Mouse (Mus musculus) mouse embryonic stem cell (cell line): ENCODE measurements around the gene Tcf3.

Source experiments
- in situ Hi-C, 2 experiments: fragments of 300-500 bp; cut with MboI; formaldehyde crosslinking; loops; 1 replicate in 1 of 2; 3 replicates in 1 of 2; pipeline ENCODE4 v1.14.3; 2019 to 2020; ENCODE audit warnings: low sequenced_read_pairs in 2 of 2, low pct_unique_long_range_greater_than_20kb in 1 of 2, mixed read lengths in 1 of 2; ENCODE audit not compliant: unreplicated experiment in 1 of 2

The Tcf3 gene

GRCm38 (mm10) chr10:80418311-80418710 lies 15.1 kb downstream of the Tcf3 start:
- in situ Hi-C loops = no loop called here

- in situ Hi-C loops = no loop called here
Observed at GRCm38 (mm10) chr10:80417841-80418240, 15.6 kb downstream of the Tcf3 start.

GRCm38 (mm10) chr10:80417371-80417770 lies 16.1 kb downstream of the Tcf3 start:
- in situ Hi-C loops = no loop called here

DNA sequence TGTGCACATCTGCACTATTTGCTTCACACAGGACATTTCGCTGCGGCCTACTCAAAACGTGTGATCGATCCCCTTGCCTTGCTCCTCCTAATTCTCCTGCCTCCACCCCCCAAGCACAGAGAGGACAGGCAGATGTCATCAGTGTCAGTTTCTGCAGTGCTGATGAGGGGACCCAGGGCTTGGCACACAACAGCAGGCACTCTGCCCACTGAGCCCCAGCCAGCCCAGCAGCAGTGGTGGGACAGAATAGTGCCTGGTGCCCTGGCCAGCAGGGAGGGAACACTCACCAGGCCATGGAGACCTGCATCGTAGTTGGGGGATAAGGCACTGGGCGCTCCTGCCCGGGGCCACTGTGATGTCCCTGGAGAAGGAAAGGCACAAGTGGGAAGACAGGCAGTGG lies 17.9 kb downstream of the Tcf3 start:
- in situ Hi-C loops = no loop called here

GRCm38 (mm10) chr10:80412656-80413541 lies 20.5 kb downstream of the Tcf3 start:
- in situ Hi-C loops = no loop called here

GRCm38 (mm10) chr10:80407924-80408323 lies 25.5 kb downstream of the Tcf3 start:
- in situ Hi-C loops = no loop called here

- in situ Hi-C loops = no loop called here
Observed at GRCm38 (mm10) chr10:80406684-80407501, 26.6 kb downstream of the Tcf3 start, which contains the start of gene Uqcr11. Gene Uqcr11 (minus strand): TSS chr10:80406830.

GRCm38 (mm10) chr10:80405481-80406173 lies 27.8 kb downstream of the Tcf3 start:
- in situ Hi-C loops = no loop called here

DNA sequence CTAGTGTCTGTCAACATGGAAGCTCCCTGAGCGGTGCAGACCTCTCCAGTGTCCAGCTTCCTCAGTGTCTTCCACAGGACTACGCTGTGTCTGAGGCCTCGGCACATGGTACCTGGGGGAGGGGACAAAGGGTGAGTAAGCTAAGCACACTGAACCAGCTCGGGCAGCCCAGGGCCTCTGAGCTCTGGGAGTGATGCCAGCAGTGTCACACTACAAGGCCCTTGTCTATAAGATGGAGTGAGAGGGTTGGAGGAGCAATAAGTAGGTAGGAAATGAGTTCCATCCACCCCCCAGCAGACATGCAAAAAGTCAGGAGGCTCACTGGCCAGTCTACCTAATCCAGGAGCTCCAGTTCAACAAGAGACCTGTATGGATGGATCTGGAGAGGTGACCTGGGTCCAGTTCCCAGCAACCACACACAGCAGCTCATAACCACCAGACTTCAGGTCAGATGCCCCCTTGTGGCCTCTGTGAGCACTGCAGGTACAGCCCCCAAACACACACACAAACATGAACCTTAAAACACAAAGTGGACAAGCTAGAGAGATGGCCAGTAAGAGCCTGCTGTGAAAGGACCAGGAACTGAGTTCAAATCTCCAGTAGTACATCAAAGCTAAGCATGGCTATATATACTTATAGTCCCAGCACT lies 30.3 kb downstream of the Tcf3 start:
- in situ Hi-C loops = no loop called here

DNA sequence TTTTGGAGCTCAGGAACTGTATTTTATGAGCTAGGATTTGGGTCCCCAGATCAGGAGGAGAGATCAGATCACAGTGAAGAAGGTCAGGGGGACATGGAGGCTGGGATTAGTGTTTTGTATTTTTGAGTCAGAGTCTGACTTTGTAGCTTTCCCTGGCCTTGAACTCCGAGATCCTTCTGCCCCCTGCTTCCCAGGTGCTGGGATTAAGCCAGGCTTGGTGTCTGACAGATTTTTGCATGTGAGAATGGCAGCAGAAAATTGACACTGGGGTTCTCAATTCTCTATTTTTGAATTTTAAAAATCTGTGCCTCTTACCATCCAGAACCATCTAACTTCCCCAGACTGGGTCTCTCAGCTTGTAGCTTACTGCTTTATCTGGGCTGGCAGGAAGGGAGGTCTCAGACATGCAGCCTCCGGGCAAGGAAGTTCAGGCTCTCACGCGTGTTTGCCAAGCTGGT lies 32.7 kb downstream of the Tcf3 start:
- in situ Hi-C loops = no loop called here

DNA sequence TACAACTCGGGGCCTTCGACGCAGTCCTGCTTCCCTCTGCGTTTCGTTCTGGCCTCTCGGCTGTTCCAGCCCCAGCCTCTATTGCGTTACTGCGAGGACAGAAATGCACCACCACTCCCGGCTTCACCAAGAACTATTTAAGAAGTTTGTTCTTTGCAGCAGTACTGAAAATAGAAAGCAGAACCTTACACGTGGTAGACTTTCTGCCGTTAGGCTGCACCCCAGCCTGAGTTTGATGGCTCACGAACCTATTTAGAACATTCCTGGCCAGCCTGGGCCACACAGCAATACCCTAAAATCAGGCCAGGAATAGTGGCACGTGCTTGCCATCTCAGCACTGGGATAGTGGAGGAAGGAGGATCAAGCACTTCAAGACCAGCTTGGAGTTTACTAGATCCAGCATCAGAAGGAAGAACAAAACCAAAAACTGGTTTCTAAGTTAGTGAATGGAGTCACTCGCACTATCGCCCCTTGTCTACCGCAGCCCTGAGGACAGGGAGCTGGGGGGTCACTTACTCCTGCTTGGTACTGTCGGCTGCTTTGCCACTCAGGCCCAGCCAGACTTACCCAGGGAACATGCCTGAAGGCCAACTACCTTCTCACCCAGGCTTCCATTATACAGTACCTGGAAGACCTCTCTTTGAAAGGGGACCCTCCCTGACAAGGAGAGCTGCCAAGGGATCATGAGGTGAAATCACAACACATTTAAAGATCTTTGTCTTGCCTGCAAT lies 33.3 kb downstream of the Tcf3 start:
- in situ Hi-C loops = no loop called here

DNA sequence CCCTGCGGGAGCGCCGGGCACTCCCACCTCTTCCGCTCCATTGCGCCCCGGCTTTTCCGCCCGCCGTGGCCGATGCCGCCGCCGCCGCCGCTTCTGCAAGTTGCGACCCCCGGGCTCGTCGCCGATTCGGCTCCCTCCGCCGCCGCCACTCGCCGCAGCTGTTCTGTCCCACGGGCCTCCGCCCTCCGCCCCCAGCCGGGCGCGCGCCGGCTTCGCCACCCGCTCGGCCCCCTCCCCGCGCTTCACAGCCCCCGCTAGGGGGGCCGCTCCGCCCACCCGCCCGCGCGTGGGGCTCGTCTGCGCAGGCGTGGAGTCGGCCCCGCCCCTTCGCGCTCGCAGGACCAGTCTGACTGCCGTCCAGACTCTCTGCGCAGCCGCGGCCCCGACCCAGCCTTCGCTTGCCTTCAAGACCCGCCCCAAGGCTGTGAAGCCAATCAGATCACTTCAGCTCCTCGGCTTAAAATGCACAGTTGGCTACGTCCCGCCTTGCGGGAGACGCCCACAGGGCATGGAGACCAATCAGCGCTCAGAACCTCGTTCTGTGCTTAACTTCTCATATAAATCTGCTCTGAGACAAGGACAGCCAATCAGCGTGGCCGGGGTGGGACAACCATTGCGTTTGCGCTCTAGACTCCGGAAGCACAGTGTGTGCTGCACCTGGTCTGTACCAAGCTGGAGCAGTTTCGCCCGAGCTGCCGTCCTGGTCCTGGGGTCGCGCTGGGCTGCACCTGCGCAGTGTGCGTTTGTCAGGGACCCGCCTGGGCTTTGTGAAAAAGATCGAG lies 34.1 kb downstream of the Tcf3 start, which contains the start of gene Mbd3:
Mbd3 (minus strand) TSS at position 360 of the 782 bp plus-strand sequence.
- in situ Hi-C loops = no loop called here

- in situ Hi-C loops = no loop called here
Observed at GRCm38 (mm10) chr10:80398719-80399190, 34.7 kb downstream of the Tcf3 start.

DNA sequence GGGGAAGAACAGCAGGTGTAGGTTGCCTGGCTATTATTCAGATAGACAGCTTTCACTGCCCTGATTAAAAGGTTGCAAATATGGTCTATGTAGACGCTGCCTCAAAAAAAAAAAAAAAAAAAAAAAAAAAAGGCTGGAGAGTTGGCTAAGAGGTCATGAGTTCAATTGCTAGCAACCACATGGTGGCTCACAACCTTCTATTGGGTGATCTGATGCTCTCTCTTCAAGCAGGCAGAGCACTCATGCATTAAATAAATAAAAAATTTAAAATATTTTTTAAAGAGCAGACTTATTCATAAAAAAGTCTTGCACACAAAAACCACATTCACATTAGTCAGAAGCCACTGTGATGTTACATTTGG lies 35.3 kb downstream of the Tcf3 start:
- in situ Hi-C loops = no loop called here

DNA sequence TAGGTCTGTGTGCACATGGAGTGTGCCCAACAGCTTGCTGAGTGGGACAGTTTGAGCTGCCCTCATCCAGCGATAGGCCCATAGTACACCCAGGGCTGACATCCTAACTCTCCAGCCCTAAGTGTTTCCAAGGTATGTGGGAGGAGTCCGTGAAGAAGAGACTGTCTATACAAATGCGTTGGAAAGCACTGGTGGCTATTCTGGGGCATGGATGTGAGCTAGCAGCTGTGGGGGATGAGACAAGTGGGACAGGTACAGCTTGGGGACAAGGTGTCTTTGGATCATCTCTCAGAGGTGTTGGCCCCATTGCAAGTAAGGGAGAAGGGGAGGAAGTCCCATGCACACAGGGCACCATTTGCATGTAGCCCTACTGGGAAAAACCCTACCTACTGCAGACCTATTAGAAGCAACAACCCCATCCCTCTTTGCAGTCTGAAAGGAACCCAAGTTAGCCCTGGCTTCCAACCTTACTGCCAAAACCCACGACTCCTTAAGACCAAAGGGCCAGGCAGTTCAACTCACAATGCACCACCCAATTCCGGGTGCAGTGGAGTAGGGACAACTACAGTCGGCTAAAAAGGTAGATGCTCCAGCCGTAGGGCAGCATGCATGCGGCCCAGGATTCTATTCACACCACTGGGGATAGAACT lies 35.8 kb downstream of the Tcf3 start:
- in situ Hi-C loops = no loop called here

GRCm38 (mm10) chr10:80396822-80397523 lies 36.5 kb downstream of the Tcf3 start:
- in situ Hi-C loops = no loop called here
